Mouse (Mus musculus) G1E (cell line): ENCODE measurements around the gene Cc2d1a. TPM values are rescaled to one million over a fixed set of nuclear protein-coding genes. Genes with fewer than 3 reads are reported as not detected.

Source experiments
- ATAC-seq: 2 replicates; pipeline ENCODE4 v1.8.0; 2016; ENCODE audit warnings: mild to moderate bottlenecking; ENCODE audit not compliant: insufficient number of reproducible peaks, poor library complexity, low FRiP score, severe bottlenecking; ENCODE audit errors: extremely low read depth
- DNase-seq: peaks from one replicate; pipeline ENCODE4 v3.0.0; 2012; ENCODE audit warnings: low spot score
- H3K27me3 ChIP-seq: 2 replicates; pipeline ENCODE4 v1.6.1; 2012; ENCODE audit warnings: mild to moderate bottlenecking, low read length, inconsistent platforms; ENCODE audit not compliant: insufficient read depth
- H3K36me3 ChIP-seq: replicated peaks from 2 replicates; pipeline ENCODE3; 2012; ENCODE audit warnings: mild to moderate bottlenecking, inconsistent platforms
- H3K4me1 ChIP-seq: 2 replicates; pipeline ENCODE4 v1.6.1; 2012; ENCODE audit warnings: low read depth, low read length, inconsistent platforms, mixed read lengths; ENCODE audit not compliant: insufficient read depth
- H3K4me3 ChIP-seq: 2 replicates; pipeline ENCODE4 v1.5.1; 2012; ENCODE audit warnings: low read depth, mild to moderate bottlenecking, inconsistent platforms, low read length, moderate library complexity, mixed read lengths
- H3K9me3 ChIP-seq: replicated peaks from 2 replicates; pipeline ENCODE4 v1.6.1; 2012; ENCODE audit warnings: inconsistent platforms
- CTCF ChIP-seq: IDR thresholded peaks from 2 replicates; pipeline ENCODE4 v1.5.1; 2012; ENCODE audit warnings: low read depth, low read length, inconsistent platforms, mixed read lengths
- GATA1 ChIP-seq: IDR thresholded peaks from 2 replicates; pipeline ENCODE4 v1.6.1; 2012; ENCODE audit warnings: borderline replicate concordance, low read length, inconsistent platforms, mixed read lengths
- GATA2 ChIP-seq: IDR thresholded peaks from 2 replicates; pipeline ENCODE4 v1.6.1; 2012; ENCODE audit warnings: low read depth, low read length, inconsistent platforms, borderline replicate concordance
- POLR2AphosphoS5 ChIP-seq: IDR thresholded peaks from 2 replicates; pipeline ENCODE4 v1.6.1; 2012; ENCODE audit warnings: low read depth, low read length, inconsistent platforms; ENCODE audit not compliant: insufficient replicate concordance
- TAL1 ChIP-seq: conservative IDR thresholded peaks from 2 replicates; pipeline ENCODE4 v1.6.1; 2012; ENCODE audit warnings: low read depth, low read length, inconsistent platforms, mixed read lengths
- polyA plus RNA-seq: library from polyadenylated mRNA; stranded (reverse); fragments of >175 nt; gene quantifications from 2 replicates; pipeline ENCODE4 v1.2.3, GENCODE M21; 2012
- total RNA-seq, 2 experiments: library from RNA; stranded (forward) in 1 of 2; stranded (reverse) in 1 of 2; fragments of 200-1000 nt in 1 of 2; fragments of >200 nt in 1 of 2; fragmentation: Nextera tagmentation in 1 of 2; gene quantifications; 2 replicates each; pipeline ENCODE4 v1.2.3; 2014 to 2017

Gene Cc2d1a
- total and polyA plus RNA-seq, 3 experiments = 5.1 to 21.3 (median 9.6) TPM

DNA sequence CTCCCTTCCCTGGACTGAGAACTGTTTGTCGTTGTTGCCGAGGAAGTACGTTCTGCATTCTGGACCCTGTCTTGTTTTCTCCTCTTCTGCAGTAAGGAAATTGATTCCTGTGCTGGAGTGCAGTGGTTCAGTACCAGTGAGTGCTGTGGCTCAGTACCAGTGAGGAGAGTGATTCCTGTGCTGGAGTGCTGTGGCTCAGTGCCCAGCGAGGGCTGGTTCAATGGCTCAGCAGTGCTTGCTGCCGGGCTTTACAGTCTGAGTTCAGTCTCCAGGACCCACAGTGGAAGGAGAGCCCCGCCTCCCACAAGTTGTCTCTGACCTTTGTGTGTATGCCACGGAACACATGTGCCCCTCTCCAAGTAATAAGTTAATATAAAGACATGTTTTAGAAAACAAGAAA lies 60.6 kb downstream of the Cc2d1a start:
- ATAC-seq = no peak
- TF ChIP-seq POLR2AphosphoS5 = no peak
- TF ChIP-seq TAL1 = no peak
- TF ChIP-seq GATA2 = no peak
- no peak for DNase-seq
- H3K4me1 ChIP-seq = no peaks in the 10 kb centered on the region
- H3K4me3 ChIP-seq = no peak overlapping the region
- H3K27me3 ChIP-seq = no peaks in the 10 kb centered on the region
- no peaks in the 10 kb centered on the region for H3K9me3 ChIP-seq
- H3K36me3 ChIP-seq = peaks cover 96% of the 10 kb centered on the region

DNA sequence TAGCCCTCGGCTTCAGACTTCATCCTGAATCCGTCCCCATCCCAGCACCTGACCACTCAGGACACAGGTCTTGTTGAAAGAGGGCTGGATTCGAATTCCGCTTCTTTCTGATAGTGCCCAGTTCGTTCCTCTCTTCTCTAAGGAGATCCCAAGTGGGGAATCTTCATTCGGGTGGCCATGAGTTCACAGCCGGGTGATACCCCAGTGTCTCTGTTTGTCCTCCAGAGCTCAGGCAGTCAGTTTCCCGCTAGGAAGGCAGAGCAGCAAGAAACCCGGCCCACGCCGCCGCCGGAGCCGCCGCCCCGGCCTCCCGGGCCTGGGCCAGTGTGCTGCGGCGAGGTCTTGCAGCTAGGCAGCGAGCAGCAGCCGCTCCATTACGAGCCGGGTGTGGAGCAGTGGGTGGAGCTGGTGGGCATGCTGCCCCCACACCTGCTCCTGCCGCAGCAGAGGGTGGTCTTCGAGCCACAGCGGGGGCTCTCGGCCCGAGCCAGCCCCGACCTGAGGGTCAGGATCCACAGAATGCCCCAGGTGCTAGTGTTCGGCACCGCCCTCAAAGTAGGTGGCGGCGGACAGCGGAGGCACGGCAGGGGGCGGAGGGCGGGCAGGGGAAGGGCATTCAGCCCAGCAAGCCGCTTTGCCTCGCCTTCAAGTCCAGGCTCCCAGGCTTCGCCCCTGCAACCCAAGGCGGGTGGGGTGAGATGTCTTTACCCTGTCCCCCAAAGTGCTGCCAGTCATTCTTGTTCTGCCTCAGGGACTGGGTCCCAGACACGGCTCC lies 63.2 kb downstream of the Cc2d1a start:
- DNase-seq = no peak
- Histone ChIP-seq H3K4me1 (0 out of 2 replicates have a peak, but pooled peaks cover 3% of the 10 kb centered on the region), H3K4me3 (no peak overlapping the region), H3K36me3 (peaks cover 96% of the 10 kb centered on the region), H3K27me3 (no peaks in the 10 kb centered on the region), H3K9me3 (no peaks in the 10 kb centered on the region)
- no peak for TF ChIP-seq TAL1
- TF ChIP-seq GATA2 = no peak
- no peak for TF ChIP-seq POLR2AphosphoS5
- TF ChIP-seq GATA1 = no peak
- TF ChIP-seq CTCF = no peak
- ATAC-seq = no peak

DNA sequence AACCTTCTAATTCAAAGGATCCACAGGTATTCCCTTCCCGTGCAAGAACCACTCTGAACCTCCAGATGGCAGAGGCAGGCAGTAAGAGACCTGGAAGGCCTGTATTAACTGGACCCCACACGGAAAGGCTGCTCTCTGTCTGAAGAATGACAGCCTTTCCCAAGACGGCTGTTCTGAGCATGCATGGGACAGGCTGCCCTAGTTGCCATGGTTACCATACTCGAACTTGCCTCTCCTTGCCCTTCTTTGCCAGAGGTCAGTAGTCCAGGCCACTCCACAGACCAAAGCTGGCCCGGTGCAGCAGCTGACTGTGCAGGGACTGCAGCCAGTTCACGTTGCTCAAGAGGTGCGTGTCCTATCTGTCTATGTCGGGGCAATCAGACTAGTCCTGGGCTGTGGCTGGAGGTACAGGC lies 63.9 kb downstream of the Cc2d1a start:
- ATAC-seq (no peak), DNase-seq (no peak)
- Histone ChIP-seq H3K9me3 (no peaks in the 10 kb centered on the region), H3K4me3 (no peak overlapping the region), H3K4me1 (0 out of 2 replicates have a peak, but pooled peaks cover 4% of the 10 kb centered on the region), H3K27me3 (no peaks in the 10 kb centered on the region), H3K36me3 (peaks cover 96% of the 10 kb centered on the region)
- no peak for TF ChIP-seq POLR2AphosphoS5
- no peak for TF ChIP-seq GATA1
- TF ChIP-seq GATA2 = no peak
- no peak for TF ChIP-seq CTCF
- TF ChIP-seq TAL1 = no peak

Other genes starting within 250 kb of the Cc2d1a start
Only the 20 nearest of the 21 such genes appear.
- 0.83 and 1.7 TPM in 2 replicates for gene Gm10644, start 192.7 kb downstream of the Cc2d1a start, total RNA-seq (2014; fragmentation: Nextera tagmentation)
- 0.81 and 0.82 TPM in 2 replicates for gene Gm10644, start 192.7 kb downstream of the Cc2d1a start, total RNA-seq (2017)
- 0.10 and 0.16 TPM in 2 replicates for gene Gm10644, start 192.7 kb downstream of the Cc2d1a start, polyA plus RNA-seq
- 87.4 and 120 TPM in 2 replicates for gene Asf1b, start 192.4 kb downstream of the Cc2d1a start, total RNA-seq (2014; fragmentation: Nextera tagmentation)
- 88.6 and 104 TPM in 2 replicates for gene Asf1b, start 192.4 kb downstream of the Cc2d1a start, total RNA-seq (2017)
- gene Asf1b, start 192.4 kb downstream of the Cc2d1a start, polyA plus RNA-seq = 288 and 383 TPM in 2 replicates
- 88.6 and 99.3 TPM in 2 replicates for gene Prkaca, start 174.9 kb downstream of the Cc2d1a start, total RNA-seq (2014; fragmentation: Nextera tagmentation)
- 32.2 and 34.4 TPM in 2 replicates for gene Prkaca, start 174.9 kb downstream of the Cc2d1a start, total RNA-seq (2017)
- 46.6 and 46.9 TPM in 2 replicates for gene Prkaca, start 174.9 kb downstream of the Cc2d1a start, polyA plus RNA-seq
- gene Samd1, start 150.3 kb downstream of the Cc2d1a start, total RNA-seq (2014; fragmentation: Nextera tagmentation) = 88.0 and 93.8 TPM in 2 replicates
- gene Samd1, start 150.3 kb downstream of the Cc2d1a start, total RNA-seq (2017) = 64.1 and 80.8 TPM in 2 replicates
- gene Samd1, start 150.3 kb downstream of the Cc2d1a start, polyA plus RNA-seq = 246 and 262 TPM in 2 replicates
- gene 1700067K01Rik, start 146.4 kb downstream of the Cc2d1a start, total RNA-seq (2014; fragmentation: Nextera tagmentation) = 0.78 TPM in 1 of 2 replicates, not detected in the other
- 0.35 and 0.82 TPM in 2 replicates for gene 1700067K01Rik, start 146.4 kb downstream of the Cc2d1a start, total RNA-seq (2017)
- gene 1700067K01Rik, start 146.4 kb downstream of the Cc2d1a start, polyA plus RNA-seq = 0.92 and 1.2 TPM in 2 replicates
- not detected in 2 replicates for gene 2210011C24Rik, start 135.8 kb downstream of the Cc2d1a start, total RNA-seq (2014; fragmentation: Nextera tagmentation)
- not detected in 2 replicates for gene 2210011C24Rik, start 135.8 kb downstream of the Cc2d1a start, total RNA-seq (2017)
- not detected in 2 replicates for gene 2210011C24Rik, start 135.8 kb downstream of the Cc2d1a start, polyA plus RNA-seq
- not detected in 2 replicates for gene Palm3, start 126.5 kb downstream of the Cc2d1a start, total RNA-seq (2014; fragmentation: Nextera tagmentation)
- 0.06 TPM in 1 of 2 replicates, not detected in the other for gene Palm3, start 126.5 kb downstream of the Cc2d1a start, total RNA-seq (2017)
- 0.12 and 0.15 TPM in 2 replicates for gene Palm3, start 126.5 kb downstream of the Cc2d1a start, polyA plus RNA-seq
- not detected in 2 replicates for gene Il27ra, start 105.3 kb downstream of the Cc2d1a start, total RNA-seq (2014; fragmentation: Nextera tagmentation)
- not detected in 2 replicates for gene Il27ra, start 105.3 kb downstream of the Cc2d1a start, total RNA-seq (2017)
- not detected in 2 replicates for gene Il27ra, start 105.3 kb downstream of the Cc2d1a start, polyA plus RNA-seq
- not detected in 2 replicates for gene Rln3, start 102.9 kb downstream of the Cc2d1a start, total RNA-seq (2014; fragmentation: Nextera tagmentation)
- gene Rln3, start 102.9 kb downstream of the Cc2d1a start, total RNA-seq (2017) = not detected in 2 replicates
- not detected in 2 replicates for gene Rln3, start 102.9 kb downstream of the Cc2d1a start, polyA plus RNA-seq
- gene Gm10643, start 82.8 kb downstream of the Cc2d1a start, total RNA-seq (2014; fragmentation: Nextera tagmentation) = 1.1 and 2.0 TPM in 2 replicates
- gene Gm10643, start 82.8 kb downstream of the Cc2d1a start, total RNA-seq (2017) = 1.3 and 1.6 TPM in 2 replicates
- gene Gm10643, start 82.8 kb downstream of the Cc2d1a start, polyA plus RNA-seq = 0.05 and 0.09 TPM in 2 replicates
- 12.0 and 14.3 TPM in 2 replicates for gene Rfx1, start 81.1 kb downstream of the Cc2d1a start, total RNA-seq (2014; fragmentation: Nextera tagmentation)
- 2.4 and 2.9 TPM in 2 replicates for gene Rfx1, start 81.1 kb downstream of the Cc2d1a start, total RNA-seq (2017)
- 41.4 and 44.5 TPM in 2 replicates for gene Rfx1, start 81.1 kb downstream of the Cc2d1a start, polyA plus RNA-seq
- gene Dcaf15, start 43.2 kb downstream of the Cc2d1a start, total RNA-seq (2014; fragmentation: Nextera tagmentation) = 15.7 and 16.3 TPM in 2 replicates
- gene Dcaf15, start 43.2 kb downstream of the Cc2d1a start, total RNA-seq (2017) = 16.4 and 20.2 TPM in 2 replicates
- gene Dcaf15, start 43.2 kb downstream of the Cc2d1a start, polyA plus RNA-seq = 51.8 and 68.1 TPM in 2 replicates
- gene Podnl1, start 21.9 kb downstream of the Cc2d1a start, total RNA-seq (2014; fragmentation: Nextera tagmentation) = not detected in 2 replicates
- 0.06 TPM in 1 of 2 replicates, not detected in the other for gene Podnl1, start 21.9 kb downstream of the Cc2d1a start, total RNA-seq (2017)
- 0.05 and 0.06 TPM in 2 replicates for gene Podnl1, start 21.9 kb downstream of the Cc2d1a start, polyA plus RNA-seq
- 0.34 TPM in 1 of 2 replicates, not detected in the other for gene 4930432K21Rik, start 89 bp upstream of the Cc2d1a start, total RNA-seq (2014; fragmentation: Nextera tagmentation)
- gene 4930432K21Rik, start 89 bp upstream of the Cc2d1a start, total RNA-seq (2017) = 0.55 and 0.58 TPM in 2 replicates
- 0.08 and 0.11 TPM in 2 replicates for gene 4930432K21Rik, start 89 bp upstream of the Cc2d1a start, polyA plus RNA-seq
- gene Nanos3, start 37.3 kb upstream of the Cc2d1a start, total RNA-seq (2014; fragmentation: Nextera tagmentation) = not detected in 2 replicates
- gene Nanos3, start 37.3 kb upstream of the Cc2d1a start, total RNA-seq (2017) = not detected in 2 replicates
- gene Nanos3, start 37.3 kb upstream of the Cc2d1a start, polyA plus RNA-seq = 0.19 TPM in 1 of 2 replicates, not detected in the other
- 8.5 and 9.7 TPM in 2 replicates for gene Zswim4, start 89.1 kb upstream of the Cc2d1a start, total RNA-seq (2014; fragmentation: Nextera tagmentation)
- 5.7 and 7.3 TPM in 2 replicates for gene Zswim4, start 89.1 kb upstream of the Cc2d1a start, total RNA-seq (2017)
- 14.6 and 19.0 TPM in 2 replicates for gene Zswim4, start 89.1 kb upstream of the Cc2d1a start, polyA plus RNA-seq
- 106 and 132 TPM in 2 replicates for gene D8Ertd738e, start 101.8 kb upstream of the Cc2d1a start, total RNA-seq (2014; fragmentation: Nextera tagmentation)
- 197 and 232 TPM in 2 replicates for gene D8Ertd738e, start 101.8 kb upstream of the Cc2d1a start, total RNA-seq (2017)
- 257 and 291 TPM in 2 replicates for gene D8Ertd738e, start 101.8 kb upstream of the Cc2d1a start, polyA plus RNA-seq
- 14.1 and 20.1 TPM in 2 replicates for gene Mri1, start 109.4 kb upstream of the Cc2d1a start, total RNA-seq (2014; fragmentation: Nextera tagmentation)
- gene Mri1, start 109.4 kb upstream of the Cc2d1a start, total RNA-seq (2017) = 7.0 and 13.2 TPM in 2 replicates
- gene Mri1, start 109.4 kb upstream of the Cc2d1a start, polyA plus RNA-seq = 58.7 and 87.4 TPM in 2 replicates
- 71.8 and 73.7 TPM in 2 replicates for gene Ccdc130, start 122.4 kb upstream of the Cc2d1a start, total RNA-seq (2014; fragmentation: Nextera tagmentation)
- gene Ccdc130, start 122.4 kb upstream of the Cc2d1a start, total RNA-seq (2017) = 11.3 and 12.9 TPM in 2 replicates
- 11.1 and 17.1 TPM in 2 replicates for gene Ccdc130, start 122.4 kb upstream of the Cc2d1a start, polyA plus RNA-seq
- gene Cacna1a, start 240.5 kb upstream of the Cc2d1a start, total RNA-seq (2014; fragmentation: Nextera tagmentation) = 0.23 TPM in 1 of 2 replicates, not detected in the other
- gene Cacna1a, start 240.5 kb upstream of the Cc2d1a start, total RNA-seq (2017) = 1.0 TPM in 2 replicates
- 31.7 and 35.0 TPM in 2 replicates for gene Cacna1a, start 240.5 kb upstream of the Cc2d1a start, polyA plus RNA-seq